Mouse (Mus musculus) retina, postnatal 7 days (tissue): ENCODE measurements at regions not wholly inside any gene's neighbourhood (a gene's known extent, or its start where the extent isn't known, plus 50 kb on each side); places are given as distances from the start of the nearest gene placed in this dataset.

Source experiments
- DNase-seq: peaks from one replicate; pipeline ENCODE4 v3.0.0-alpha.2; 2012; ENCODE audit warnings: low read depth, low spot score

DNA sequence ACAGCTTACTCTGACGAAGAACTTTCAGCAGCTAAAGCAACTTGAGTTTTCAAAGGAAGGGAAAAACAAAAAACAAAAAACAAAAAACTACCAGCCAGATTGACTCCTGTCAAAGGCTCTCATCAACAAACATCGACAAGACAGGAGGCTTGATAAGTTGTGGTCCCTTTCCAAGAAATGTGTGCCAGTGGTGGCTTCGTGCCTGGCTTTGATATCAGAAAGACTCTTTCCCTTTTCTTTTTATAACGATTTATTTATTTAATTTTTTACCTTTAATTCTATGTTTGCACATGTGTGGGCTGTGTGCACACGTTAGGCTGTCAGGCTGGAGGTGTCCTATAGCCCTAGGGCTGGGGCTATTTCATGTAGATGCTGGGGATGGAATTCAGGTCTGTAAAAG lies 60.4 kb downstream of the Dact1 start:
- no peak for DNase-seq

DNA sequence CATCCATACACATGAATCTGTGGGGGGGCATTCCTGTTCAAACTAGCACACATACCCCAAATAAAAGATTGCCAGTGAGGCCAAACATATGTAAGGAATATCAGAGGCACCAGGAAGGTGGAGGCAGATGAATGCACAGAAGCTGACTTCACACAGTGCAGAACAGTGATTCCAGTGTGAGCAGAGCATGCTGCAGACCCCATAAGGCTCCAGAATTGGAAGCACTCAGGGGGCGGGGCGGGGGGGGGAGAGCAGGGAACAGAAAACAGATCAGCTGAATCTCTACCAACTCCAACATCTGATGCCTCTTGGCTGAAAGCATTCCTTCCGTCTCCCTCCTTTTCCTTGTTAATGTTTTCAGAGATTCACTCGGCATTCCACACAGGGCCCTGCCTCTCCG lies 62.3 kb downstream of the Dact1 start:
- no peak for DNase-seq

DNA sequence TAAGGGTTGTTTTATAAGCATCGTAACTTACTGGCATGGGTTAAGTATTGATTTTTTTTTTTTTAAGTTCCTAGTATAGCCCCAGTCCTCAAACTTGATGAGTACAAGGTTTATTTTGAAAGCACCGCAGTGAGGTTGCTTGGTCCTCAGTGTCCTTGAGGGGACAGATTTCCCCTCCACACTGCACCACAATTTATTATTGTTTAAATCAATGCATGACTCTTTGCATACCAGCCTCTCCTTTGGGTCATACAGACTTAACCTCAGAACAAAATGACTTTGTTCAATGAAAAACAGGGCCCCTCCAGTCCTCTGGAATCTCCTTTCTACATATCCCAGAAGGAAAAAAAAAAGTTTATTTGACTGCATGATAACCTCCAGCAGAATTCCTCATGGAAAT lies 63.9 kb downstream of the Dact1 start:
- DNase-seq: no peak

DNA sequence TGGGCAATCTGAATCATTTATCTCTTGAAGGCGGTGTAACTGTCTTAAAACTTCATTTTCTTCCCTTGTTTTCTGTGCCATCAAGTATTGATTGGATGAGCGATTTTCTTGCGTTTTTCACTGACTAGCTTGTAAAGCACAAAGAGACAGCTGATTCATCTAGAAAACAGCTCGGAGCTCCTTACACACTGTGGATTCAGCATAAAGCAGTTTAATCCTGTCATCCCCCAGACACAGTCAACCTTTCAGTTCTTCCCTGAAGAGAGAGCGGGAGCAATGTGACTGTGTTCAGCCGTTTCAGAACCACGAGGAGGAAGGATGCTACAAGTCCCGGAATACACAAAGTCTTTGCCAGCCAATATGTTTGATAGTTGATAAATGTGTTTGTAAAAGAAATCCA lies 66.8 kb downstream of the Dact1 start:
- DNase-seq: no peak

DNA sequence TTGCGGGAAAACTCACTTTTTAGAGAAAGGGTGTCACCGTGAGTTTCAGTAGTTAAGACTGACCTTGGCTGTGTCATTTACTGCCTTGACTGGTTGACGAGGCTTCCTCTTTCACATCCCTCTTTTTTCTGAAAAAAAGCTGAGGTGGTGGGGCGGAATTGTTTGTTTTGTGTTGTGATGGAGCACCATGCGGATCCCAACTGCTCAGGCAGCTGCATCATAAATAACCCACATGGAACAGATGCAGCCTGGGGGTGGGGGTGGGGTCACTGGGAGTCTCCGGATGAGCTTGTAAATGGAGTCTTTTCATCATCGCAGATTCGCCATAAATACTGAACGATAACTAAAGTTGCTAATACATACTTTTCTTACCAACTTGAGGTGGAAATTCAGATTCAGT lies 67.3 kb downstream of the Dact1 start:
- DNase-seq: no peak

DNA sequence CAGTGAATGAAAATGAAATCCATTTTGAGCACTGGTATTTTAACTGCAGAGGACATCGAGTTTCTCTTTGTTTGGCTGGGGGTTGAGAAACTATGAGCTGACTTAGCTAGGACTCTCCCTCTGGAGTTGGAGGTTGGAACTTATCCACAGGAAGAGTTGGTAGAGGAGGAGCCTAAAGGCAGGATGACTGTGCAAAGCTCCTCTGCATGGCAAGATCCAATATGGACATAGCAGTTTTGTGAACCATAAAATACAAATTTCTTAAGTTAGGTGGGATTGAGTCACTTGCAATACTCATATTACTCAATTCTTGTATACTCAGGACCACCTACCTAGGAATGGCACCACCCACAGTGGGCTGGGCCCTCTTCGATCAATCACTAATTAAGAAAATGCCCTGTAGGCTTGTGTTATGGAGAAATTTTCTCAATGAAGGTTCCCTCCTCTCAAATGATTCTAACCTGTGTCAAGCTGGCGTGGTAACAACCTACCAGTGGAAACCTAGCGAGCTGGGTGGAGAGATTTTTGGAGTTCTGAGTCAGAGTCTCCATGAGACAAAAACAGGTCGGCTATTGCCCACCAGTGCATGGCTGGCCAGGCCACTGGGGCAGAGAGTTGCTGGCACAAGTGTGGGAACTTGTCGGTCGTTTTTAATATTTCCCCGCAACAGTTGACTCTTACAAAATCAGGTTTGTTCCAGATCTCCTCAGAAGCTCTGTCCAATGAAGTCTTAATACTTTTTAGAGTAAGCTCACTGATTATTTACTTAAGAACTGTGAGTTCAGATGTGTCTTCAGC lies 70.1 kb downstream of the Dact1 start:
- DNase-seq: no peak

DNA sequence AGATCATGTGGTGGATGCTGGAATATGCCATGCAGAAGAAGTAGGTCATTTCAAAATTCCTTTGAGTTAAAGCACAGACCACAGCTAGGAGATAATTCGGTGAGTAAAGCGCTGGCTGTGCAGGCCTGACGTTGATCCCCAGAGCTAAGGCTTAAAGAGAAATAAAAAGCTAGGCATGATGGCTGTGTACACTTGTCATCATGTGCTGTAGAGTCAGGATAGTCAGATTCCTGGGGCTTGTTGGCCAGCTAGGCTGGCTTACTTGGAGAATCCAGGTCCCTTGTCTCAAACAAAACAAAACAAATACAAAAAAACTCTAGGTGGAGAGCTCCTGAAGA lies 70.7 kb downstream of the Dact1 start:
- DNase-seq: no peak

DNA sequence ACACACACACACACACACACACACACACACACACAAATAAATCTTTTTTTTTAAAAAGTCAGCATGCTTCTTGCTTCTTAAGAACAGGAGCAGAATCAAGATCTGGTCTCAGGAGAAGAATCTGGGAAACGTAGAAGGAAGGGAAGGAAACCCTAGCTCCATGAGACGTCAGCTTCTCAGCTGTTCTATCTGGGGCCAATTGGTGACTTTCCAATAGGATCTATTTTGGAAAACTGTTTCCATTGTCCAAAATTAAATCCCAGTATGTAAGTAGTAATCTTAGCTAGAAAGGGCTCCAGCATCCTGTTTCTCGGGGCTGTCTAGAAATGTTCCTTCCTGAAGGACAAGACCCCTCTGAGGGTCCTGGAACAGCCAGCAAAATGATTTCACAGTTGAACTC lies 76.6 kb downstream of the Dact1 start:
- DNase-seq: no peak

DNA sequence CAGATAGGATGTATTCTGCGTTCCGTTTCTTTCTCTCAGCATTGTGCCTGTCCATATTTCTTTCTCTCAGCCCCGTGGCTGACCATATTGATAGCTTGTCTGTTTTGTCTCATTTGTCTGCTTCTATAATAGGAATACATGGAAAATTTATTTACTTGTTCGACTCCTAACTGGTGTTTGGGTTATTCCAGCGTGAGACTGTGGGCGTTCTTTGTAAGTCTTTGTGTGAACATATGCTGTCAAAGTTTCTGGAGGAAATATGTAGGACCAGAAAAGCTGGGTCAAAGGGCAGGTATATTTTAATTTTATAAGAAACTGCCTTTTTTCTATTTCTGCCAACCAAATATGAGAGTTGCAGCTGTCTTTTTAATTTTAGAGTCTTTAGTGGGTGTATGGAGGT lies 81.8 kb downstream of the Dact1 start:
- DNase-seq: no peak

DNA sequence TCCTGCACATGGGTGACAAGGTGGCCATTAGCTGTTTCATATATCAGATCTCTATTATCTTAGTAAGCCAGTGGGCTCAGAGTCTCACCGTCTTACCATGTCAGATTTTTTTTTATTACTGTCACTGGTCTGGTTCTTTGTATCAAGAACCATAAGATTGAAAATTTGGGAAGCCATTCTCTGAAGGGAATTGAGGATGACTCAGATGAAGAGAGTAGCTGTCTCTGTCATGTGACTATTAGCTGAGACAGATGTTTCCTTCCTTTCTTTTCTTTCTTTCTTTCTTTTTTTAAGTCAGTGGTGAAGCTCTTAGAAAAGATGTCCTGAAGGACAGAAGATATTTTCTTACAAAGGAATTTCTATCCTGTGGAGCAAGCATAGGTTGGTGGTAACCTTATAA lies 84.1 kb downstream of the Dact1 start:
- DNase-seq: no peak

DNA sequence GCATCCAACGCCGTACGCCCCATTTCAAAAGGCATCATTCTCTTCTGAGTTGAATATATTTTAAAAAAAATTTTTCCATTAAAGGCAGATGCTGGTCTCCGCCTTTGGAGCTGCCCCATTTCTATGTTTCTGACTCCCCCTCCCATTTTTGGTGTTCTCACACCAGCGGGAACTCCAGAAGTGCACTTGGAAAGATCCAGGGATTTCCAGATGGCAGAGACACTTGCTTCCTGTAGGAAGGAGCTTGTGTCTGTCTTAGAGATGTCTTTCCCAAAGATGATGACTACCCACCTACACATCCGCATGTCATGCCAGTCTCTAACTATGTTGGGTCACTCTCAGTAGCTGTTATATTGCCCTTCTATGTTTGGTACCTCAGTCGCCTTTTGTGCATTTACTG lies 87.8 kb downstream of the Dact1 start:
- no peak for DNase-seq

DNA sequence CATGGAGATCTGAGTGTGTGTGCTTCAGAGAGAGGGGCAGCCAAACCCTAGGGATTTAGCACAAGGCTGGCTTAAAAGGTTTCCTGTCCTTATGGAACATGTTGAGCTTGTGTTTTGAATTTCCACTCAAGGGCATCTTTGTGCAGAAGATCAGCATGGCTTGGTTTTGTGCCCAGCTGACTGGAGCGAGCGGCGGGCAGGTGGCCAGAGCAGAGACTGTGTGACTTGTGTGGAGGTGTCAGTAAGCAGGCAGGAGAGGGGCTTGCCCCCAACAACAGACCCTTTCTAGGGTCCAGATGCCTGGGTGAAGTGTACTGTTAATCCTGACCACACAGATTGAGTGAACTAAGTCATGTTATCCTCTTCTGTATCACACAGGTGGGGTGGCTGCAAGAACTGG lies 89.0 kb downstream of the Dact1 start:
- DNase-seq: no peak

DNA sequence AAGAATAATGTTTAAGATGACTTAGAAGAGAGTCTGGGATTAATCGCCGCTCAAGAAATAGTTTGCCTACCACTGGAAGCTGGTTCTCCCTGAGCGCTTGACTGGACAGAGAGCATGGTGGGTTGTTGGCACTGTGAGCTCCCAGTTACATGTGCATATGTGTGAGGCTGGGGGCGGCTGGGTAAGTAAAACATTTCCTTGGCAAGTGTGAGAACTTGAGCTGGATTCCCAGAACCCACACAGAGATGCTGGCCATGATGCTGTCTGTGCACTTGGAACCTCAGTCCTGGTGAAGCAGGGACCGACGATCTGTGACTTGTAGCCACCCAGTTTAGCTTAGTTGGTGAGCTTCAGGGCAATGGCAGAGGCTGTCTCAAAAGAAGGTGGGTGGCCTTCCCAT lies 90.5 kb downstream of the Dact1 start:
- no peak for DNase-seq

DNA sequence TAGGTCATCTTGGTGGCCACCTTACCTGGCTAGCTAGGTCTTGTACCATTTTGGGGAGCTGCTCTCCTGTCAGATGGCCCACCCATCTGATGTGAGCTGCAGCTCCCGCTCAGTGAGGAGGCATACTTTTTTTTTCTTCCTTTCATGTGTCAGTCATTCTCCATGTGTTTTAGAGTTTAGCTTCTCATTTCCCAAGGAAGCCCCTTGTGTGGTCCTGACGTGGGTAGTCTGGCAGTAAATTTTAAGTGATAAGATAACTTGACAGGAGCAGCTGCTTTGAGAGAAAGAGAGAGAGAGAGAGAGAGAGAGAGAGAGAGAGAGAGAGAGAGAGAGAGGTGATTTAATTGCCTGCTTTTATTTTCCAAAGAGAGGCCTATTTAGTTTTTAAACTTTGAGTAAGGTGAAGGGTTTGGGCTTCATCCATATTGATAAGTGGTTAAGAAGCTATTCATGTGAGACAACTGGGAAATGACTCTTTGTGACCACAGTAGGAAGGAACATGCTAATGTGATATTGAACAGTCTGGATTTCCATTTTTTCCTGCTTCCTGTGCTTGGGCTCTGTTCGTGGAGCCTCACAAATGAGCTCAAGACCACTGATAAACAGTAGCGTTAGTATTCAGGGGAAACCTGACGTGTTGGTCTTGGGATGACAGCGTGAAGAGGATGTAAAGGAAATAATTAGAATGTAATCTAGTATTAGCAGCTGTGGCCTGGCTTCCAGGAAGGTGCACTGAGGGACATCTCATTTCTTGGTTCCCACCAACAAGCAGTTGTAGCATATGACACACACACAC lies 92.1 kb downstream of the Dact1 start:
- DNase-seq: no peak

DNA sequence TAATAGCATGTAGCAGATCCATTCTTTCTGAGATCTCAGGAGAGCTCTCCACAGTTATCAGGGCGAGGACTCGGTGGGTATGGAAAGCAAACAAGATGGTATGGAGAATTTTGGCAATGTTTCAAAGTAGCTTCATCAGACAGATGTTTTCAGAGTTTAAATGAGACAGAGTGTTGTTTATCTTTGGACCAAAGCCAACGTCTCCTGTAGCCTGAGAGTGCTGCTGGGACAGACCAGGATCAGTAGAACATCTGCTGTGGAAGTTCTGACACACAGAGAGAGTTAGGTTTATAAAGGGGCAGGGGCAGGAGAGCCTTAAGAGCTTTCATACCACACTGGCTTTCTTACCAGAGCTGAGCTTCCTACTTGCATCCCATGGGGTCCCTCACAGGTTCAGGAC lies 97.6 kb downstream of the Dact1 start:
- no peak for DNase-seq

DNA sequence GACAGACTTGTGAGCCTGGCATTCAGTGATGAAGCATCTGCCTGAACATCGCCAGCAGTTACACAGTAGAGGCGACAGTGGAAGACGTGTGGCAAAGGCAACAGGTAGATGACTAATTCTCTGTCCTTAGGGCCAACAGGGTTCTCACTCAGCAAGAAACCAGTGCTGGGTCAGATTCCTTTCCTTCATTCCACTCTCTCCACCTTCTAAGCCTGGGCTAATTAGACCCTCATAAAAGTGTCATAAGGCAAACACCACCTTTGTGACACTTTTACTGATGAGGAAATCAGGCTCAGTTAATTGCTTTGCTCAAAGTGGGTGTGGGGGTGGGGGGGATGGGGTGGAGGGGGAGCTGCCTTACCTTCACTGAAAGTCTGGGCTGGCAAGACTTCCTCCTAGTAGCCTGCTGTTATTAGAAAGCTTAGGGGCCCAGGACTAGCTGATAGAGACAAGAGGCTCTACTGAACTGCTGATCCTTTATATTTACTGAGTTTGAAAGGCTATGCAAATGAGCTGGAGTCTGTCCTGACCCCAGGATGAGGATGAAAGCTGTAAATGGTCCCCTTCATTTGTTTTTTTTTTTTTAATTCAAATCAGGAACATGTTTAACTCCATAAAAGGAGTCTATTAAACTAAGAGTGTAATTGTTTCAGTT lies 98.8 kb downstream of the Dact1 start:
- no peak for DNase-seq

DNA sequence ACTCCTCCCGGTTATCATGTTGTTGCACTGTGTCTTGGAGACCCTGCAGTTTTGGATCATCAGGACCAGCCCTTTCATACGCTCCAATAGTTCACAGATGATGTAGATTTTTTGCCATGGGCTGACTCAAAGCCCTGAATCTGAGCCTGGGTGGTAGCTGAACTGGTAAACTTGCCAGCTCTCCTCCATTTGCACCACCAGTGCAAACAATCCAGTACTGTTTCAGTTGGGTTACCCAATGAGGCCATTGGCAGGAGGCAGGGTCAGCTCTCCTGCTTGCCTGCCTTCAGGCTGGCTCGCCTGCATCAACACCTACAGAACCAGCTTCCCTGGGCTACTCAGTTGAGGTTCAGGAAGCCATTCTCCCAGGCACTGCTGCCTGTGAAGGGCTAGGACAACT lies 102.6 kb downstream of the Dact1 start:
- no peak for DNase-seq

DNA sequence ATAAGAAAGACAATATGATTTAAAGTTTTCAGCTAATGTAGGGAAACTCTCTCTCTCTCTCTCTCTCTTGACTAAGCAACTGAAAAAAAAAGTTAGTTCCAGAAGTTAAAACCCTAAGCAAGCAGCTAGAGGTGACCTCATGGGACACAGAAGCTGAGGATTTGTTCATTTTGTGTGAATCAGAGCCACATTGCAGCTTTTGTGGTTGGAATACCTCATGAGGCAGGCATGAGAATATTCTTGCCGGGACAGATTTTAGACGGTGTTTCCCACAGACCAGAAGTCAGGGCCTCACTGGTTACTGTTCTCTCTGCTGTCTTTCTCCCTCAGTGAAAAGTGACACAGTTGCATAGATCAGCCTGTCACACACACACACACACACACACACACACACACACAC lies 107.3 kb downstream of the Dact1 start:
- DNase-seq: no peak

DNA sequence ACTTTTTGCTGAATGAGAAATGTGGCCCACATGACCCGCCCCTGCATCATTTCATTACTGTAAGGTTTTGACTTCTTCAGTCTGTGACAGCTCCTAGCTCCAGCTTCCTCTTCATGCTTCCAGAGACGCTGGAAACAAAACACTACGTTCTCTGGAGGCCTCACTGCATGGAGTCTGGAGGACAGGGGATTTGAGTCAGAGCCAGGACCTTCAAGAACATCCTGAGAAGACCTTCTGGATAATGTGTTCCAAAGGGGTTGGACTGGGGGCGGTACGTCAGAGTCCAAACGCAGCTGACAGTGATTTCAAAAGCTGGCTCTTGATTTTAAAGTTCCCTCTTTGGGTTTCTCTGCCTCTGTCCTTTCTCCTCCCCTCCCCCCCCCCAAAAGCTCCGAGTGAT lies 108.5 kb downstream of the Dact1 start:
- no peak for DNase-seq

DNA sequence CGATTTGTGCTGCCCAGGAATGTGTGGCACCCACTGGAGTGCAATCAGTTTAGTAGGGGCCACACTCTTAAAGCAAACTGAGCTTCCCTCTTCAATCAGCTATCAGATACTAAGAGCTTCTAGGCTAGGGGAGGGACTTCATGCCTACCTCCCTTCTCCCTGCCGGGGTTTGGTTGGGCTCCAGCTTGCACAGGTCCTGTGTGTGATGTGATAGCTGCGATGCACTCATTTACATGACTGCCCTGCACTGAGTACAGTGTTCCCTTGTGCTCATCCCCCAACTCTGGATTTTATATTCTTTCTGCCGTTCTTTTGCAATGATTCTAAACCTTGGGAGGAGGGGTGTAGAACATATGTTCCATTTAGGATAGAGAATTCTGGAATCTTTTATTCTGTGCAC lies 109.5 kb downstream of the Dact1 start:
- DNase-seq: no peak

DNA sequence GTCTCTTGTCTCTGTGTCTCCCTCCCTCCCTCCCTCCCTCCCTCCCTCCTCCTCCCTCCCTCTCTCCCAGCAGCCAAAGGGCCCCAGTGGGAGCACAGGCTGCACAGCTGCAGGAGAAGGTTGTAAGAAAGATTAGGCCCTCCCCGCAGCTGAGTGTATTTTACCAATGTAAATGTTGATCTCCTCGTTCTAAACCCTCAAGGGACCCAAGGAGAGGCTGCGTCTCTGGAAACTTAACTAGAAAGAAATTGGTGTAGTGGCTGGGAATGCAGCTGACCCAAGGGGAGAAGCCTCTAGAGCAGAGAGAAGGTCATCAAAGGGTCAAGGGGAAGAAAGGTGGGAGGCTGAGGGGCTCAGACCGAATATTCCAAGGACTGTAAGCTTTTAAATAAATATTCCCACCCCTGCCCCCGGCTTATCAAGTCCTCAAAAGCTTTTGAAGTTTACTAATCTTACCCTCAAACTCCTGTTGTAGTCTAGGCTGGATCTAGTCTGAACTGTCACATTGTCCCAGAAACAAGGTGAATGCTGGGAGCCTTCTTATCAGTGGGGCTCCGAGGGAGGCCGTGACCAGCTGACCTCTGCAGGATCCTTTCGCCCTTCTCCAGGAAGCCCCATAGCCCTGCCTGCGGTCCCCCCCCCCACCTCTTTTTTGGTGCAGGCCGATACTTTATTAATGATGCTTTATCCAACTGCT lies 116.5 kb downstream of the Dact1 start:
- DNase-seq: no peak

DNA sequence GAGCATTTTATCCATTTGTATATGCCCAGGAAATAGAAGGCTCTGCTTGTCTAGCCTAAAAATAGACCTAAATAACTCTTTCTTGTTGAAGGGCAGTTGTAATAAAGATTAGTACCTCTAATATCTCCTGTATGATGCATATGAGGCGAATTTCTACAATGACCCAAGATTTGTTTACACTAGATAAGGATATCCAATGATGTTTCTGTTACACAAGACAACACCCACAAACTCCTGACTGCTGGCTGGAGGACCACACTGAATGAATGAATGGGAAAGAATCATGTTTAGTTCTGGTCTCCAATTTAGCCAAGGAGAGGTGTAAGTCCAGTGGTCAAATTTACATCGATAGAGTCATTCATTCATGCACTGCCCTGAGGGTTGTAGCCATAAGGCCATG lies 118.3 kb downstream of the Dact1 start:
- no peak for DNase-seq
